Mouse (Mus musculus): ENCODE measurements around the gene Map4k4.
A peak's percentile ranks its signal among the peaks of the same experiment; 100 is the strongest.

Map4k4 gene

GRCm38 (mm10) chr1:39901063-39901811 is 524 bp downstream of the Map4k4 start:
- DNase-seq = no peak

- no peak for DNase-seq
Observed at GRCm38 (mm10) chr1:39901851-39902703, 1.4 kb downstream of the Map4k4 start.

GRCm38 (mm10) chr1:39902704-39903151 is 2.0 kb downstream of the Map4k4 start:
- peak; percentile 66 for DNase-seq

GRCm38 (mm10) chr1:39904720-39905119 is 4.0 kb downstream of the Map4k4 start:
- no peak for DNase-seq

GRCm38 (mm10) chr1:39906921-39907320 is 6.2 kb downstream of the Map4k4 start:
- DNase-seq = no peak

- DNase-seq = no peak
Observed at GRCm38 (mm10) chr1:39908976-39909375, 8.3 kb downstream of the Map4k4 start.

- DNase-seq = no peak
Observed at GRCm38 (mm10) chr1:39911446-39911845, 10.7 kb downstream of the Map4k4 start.

- DNase-seq = no peak
Observed at GRCm38 (mm10) chr1:39913256-39913655, 12.5 kb downstream of the Map4k4 start.

GRCm38 (mm10) chr1:39916144-39916543 is 15.4 kb downstream of the Map4k4 start:
- peak; percentile 81 for DNase-seq

- no peak for DNase-seq
Observed at GRCm38 (mm10) chr1:39917855-39918516, 17.3 kb downstream of the Map4k4 start.

GRCm38 (mm10) chr1:39918517-39919115 is 17.9 kb downstream of the Map4k4 start:
- DNase-seq = no peak

- no peak for DNase-seq
Observed at GRCm38 (mm10) chr1:39920616-39921015, 19.9 kb downstream of the Map4k4 start.

GRCm38 (mm10) chr1:39921996-39922395 is 21.3 kb downstream of the Map4k4 start:
- no peak for DNase-seq

- DNase-seq = peak; percentile 81
Observed at GRCm38 (mm10) chr1:39922714-39923113, 22.0 kb downstream of the Map4k4 start.

GRCm38 (mm10) chr1:39923395-39924337 is 23.0 kb downstream of the Map4k4 start:
- DNase-seq = peak; percentile 76

- DNase-seq = no peak
Observed at GRCm38 (mm10) chr1:39931055-39931454, 30.3 kb downstream of the Map4k4 start.

- DNase-seq = no peak
Observed at GRCm38 (mm10) chr1:39932216-39932739, 31.6 kb downstream of the Map4k4 start.

GRCm38 (mm10) chr1:39932922-39933321 is 32.2 kb downstream of the Map4k4 start:
- DNase-seq = no peak

GRCm38 (mm10) chr1:39934954-39935353 is 34.2 kb downstream of the Map4k4 start:
- no peak for DNase-seq

- no peak for DNase-seq
Observed at GRCm38 (mm10) chr1:39935616-39936015, 34.9 kb downstream of the Map4k4 start.

GRCm38 (mm10) chr1:39936332-39936802 is 35.7 kb downstream of the Map4k4 start:
- peak; percentile 90 for DNase-seq

All from layer of hippocampus, adult 9-11 months (tissue).